Mouse (Mus musculus): ENCODE results near the gene Itprip.
A peak's percentile ranks its signal among the peaks of the same experiment; 100 is the strongest.

Itprip gene

DNA sequence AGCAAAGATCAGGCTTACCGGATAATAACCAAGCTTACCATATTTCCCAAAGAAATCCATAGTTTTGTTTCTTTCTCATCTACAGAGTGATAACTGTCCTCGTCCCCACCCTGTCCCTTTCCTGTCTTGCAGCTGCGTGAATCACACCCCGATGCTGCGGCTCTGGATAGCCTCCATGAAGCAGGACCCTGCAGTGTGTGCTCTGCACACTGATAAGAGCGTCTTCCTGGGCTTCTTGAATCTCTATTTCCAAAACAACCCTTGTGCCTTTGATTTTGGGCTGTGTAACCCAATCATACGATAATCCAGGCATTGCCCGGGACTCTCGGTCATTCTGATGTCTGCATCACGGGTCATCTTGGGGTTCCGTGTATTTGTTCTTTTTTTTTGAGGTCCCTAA, 33.2 kb downstream of the Itprip start:
- DNase-seq (ENCODE audit: low spot score in 2 of 2): no peak

DNA sequence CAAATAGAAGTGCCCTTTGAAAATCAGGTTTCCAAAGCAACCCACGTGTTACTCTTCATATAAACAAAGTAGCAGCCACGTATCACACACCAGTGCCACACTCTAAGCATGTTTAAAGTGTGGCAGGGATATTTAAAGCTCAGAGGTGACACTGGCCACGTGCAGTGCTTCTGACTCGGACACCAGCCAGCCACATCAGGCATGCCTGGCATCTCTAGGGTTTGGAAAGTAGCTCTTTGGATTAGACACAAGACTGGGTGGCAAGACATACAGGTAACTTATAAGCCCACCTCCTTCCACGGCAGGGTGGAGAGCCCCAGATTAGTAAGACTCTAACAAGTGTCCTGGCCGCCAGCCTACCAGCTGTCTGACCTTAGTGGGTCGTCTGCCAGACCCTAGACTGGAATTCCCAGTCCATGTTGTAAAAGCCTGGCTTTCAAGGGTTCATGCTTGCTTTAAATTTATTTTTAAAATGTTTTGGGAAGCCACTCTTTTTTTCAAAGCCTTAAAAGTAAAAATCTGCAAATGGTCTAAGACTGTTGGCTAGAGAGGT, 33.8 kb downstream of the Itprip start:
- DNase-seq (ENCODE audit: low spot score in 2 of 2): no peak

DNA sequence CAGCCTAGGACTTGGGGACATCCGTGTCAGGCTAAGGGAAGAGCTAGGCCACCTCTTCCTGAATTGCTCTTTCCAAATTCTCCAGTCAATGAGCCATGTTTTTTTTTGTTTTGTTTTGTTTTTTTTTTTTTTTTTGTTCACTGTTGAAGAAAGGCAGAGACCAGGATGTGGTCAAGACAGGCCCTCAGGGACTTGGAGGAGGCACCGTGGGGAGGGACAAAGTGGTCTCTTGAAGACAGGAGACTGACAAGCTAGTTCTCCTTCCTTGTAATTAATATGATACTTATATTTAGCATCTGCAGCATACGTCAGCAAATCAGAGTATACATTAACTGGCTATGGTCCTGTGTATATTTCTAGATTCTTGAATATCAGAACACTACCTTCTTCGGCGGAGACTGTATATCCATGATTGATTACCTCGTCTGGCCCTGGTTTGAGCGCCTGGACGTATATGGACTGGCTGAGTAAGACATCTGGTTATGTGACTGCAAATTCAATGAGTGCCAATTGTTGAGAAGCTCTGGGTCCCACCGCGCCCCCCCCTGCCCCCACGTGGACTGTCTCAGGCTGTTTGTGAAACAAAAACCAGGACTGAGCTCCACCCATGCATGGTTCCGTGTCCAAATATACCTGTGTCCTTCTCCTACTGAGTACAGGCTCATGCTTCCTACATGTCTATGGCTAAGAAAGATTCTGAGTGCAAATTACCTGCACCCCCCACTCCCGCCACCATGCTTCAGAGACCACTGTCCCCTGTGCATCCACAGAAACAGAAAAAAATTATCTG, 34.6 kb downstream of the Itprip start:
- DNase-seq (ENCODE audit: low spot score in 2 of 2): peak; percentile 20 to 35

DNA sequence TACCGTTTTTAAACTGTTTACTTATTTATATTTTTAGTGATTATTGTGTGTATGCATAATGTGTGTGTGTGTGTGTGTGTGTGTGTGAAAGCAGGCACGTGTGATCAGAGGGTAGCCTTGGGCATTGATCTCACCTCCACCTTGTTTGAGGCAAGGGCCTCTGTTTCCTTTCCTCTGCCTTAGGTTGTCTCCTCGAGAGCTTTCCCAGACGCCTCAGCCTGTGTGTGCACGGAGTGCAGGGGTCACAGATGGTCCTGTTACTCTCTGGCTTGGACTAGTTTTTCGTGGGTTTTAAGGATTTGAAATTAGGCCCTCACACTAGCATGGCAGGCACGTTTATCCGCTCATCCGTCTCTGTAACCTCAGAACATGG, 36.2 kb downstream of the Itprip start:
- DNase-seq (ENCODE audit: low spot score in 2 of 2): no peak

DNA sequence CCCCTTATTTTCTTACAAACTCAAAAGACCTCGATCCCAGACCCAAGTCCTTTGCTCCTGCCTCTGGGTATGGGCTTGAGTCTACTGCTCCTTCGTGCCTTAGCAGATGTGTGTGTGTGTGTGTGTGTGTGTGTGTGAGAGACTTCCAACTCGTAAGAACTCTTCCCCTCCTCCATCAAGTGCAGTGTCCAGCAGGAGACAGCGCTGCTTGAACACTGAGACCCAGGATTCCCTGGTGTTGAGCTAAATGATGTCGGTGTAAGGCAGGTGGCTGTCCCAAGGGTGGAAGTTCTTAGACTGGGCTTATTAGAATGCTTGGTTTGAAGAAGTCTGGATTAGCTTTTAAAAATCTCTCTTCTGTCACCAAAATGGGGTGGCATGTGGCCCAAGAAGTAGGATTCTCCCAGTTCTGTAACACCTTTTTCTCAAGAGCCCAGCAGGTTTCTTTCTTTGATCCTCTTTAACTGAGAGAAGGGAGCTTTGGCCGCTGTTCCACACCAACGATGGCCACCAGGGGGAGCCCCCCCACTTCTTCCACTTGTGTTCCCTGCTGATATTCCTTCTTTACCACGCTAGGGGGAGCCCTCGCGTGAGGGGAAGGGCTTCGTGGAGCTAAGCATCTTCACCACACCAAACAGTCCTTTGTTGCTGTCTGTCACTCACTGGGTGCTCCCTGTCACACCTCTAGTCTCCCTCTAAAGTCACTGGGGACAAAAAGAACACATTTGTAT, 36.8 kb downstream of the Itprip start:
- peak; percentile 71 to 82 for DNase-seq (ENCODE audit: low spot score in 2 of 2)

DNA sequence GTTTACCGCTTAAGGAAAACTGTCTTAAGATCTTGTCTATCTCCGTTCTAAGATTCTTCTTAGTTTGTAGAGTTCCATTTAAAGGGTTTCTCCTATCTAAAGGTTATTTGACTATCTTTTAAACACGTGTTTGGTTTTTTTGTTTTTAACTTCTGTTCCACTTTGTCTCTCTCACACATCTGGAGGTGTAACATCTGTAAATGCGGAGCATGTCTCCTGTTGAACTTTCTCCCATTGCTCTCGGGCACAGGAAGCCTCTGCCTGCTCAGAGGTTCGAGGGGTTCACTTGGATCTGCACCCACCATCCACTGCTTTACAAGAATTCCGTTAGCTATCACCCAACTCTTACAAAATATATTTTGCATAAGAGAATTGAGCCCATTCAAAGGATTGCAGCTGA, 37.6 kb downstream of the Itprip start:
- DNase-seq (ENCODE audit: low spot score in 2 of 2): no peak

DNA sequence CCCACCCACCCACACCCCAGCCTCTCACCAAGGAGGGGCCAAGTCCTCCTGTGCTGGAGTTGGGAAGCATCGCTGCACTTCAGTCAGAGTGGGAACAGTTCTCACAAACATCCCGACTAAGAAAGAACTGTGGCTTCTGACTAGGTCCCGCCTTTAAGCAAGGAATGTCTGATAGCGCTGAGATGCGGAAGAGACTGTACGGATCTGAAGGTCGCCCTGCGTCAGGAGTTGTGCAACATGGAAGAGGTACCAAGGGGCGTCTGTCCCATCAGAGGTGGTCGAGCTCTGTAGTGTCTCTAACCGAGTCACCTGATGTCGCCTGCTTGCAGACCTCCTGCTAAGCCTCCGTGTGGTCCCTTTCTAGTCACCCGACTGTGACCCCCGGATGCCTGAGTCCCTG, 42.8 kb downstream of the Itprip start:
- DNase-seq (ENCODE audit: low spot score in 2 of 2): no peak

DNA sequence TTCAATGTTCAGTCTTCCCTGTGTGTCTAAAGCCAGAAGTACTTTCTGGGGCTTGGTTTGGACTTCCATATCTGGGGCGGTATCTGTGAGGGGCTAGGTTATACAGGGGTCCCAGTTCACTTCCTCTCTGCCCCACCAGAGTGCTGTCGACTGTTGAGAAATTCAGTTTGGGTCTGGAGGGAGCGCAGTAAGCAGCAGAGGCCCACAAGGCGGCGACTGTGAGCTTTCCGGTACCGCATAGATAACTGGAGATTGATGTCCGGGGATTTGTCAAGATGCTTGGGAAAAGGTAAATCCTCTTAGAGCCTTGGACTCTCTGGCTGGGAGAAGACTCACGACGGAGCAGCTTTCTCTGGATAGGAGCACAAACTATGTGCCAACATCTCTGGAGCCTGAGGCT, 47.6 kb downstream of the Itprip start:
- DNase-seq (ENCODE audit: low spot score in 2 of 2): no peak

DNA sequence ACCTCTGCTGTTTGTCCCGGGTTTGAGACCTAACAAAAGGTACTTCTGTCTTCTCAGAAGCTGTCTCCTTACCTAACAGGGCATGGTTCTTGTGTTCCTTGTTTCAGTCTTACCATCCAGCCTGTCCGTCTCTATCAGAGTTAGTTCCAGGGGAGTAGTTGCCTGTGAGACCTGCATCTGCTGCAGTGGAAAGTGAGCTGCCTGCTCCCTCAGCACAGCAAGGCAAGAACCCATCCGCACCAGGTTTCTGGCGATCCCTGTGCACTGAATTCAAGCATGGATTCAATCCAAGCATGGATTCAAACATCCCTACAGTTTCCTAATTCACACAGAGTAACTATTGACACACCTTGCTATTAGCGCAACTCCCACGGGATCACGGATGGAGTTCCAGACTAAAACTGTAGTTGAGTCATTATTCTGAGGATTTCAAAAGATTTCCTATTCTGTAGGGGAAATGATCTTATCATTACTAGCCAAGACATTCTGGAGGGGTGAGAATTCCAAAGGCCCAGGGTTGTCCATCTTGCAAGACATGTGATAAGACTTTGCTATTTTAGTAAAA, 48.9 kb downstream of the Itprip start:
- no peak for DNase-seq (ENCODE audit: low spot score in 2 of 2)

DNA sequence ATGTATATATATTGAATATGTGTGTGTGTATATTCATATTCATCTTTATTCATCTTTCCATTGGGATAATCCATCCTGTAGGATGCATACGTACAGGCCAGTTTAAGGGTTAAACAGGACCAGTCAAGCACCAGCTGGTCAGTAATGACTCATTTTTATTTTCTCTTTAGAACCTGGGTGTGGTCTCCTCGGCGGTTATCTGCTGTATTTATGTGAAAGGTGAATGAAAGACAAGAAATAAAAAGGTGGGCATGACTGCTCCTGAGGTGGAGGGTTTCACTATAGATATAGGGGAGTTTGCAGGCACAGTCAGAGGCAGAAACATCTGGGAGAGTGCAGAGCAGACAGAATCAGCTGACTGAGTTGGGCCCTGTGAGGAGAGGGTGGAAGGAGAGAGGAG, 49.6 kb downstream of the Itprip start:
- DNase-seq (ENCODE audit: low spot score in 2 of 2): no peak

DNA sequence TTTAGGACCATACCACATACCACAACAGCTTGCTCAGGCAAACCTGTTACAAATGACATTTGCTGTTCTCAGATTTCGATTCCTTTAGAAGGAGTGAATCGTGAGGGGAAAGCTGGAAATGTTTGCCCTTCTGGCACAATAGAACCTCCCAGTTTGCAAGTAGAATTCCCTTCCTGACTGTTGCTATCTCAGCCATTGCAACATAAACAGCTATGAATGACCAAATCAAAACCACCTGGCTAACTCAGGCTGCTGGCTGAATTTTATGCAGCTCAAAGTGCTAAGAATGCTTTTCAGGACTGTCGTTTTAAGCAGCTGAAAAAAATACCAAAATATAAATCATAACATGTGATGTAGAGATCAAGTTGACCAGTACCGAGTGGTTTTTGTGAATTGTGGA, 50.1 kb downstream of the Itprip start:
- DNase-seq (ENCODE audit: low spot score in 2 of 2): no peak

DNA sequence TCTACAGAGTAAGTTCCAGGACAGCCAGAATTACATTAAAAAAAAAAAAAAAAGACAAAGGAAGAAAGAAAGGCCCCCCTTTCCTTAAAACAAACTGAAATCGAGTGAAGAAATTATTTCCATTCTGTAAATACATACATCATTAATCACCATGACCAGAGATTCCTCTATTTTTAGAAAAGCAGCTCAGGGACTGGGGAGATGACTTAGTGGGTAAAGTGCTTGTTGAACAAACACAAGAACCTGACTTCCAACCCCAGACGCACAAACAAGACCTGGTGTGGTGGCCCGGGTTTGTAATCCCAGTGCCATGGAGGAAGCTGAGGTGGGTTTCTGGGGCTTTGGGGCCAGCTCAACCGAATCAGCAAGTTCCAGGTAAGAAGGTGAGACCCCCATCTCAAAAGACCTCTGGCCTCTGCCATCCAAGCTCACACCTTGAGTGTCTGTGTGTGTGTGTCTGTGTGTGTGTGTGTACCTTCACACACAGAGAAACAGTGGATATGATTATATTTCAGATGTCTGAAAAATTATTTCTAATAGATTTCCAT, 51.4 kb downstream of the Itprip start:
- no peak for DNase-seq (ENCODE audit: low spot score in 2 of 2)

DNA sequence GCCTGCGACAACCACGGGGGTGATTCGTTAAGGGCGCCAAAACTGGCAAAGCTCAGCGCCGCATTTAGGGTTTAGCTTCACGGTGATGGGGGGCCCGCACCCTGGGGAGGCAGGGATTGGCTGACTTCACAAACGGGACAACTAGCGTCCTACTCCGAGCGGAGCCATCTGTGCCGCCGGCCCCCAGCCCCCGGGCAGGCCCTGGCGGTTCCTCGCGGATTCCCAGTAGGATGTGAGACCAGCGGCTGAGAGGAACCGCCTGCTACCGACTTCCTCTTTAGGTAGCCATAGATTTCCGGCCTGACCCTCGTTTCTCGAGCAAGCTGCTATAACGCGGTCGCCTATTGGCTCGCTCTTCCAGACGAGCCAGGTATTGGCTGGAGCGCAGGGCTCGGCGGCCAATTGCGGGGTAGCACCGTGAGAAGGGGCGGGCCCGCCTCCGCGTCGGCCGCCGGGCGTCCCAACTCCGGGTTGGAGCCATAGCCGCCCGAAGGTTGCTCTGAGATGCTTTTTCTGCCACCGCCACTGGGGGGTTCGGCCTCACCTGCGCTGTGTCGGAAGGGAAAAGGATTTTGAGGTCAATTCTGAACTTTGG, 53.6 kb downstream of the Itprip start, which contains the start of gene Gsto2:
TSS of gene Gsto2 (plus strand) at position 182 of the 595 bp plus-strand sequence.
- DNase-seq (ENCODE audit: low spot score in 2 of 2): peak; percentile 95 to 96

DNA sequence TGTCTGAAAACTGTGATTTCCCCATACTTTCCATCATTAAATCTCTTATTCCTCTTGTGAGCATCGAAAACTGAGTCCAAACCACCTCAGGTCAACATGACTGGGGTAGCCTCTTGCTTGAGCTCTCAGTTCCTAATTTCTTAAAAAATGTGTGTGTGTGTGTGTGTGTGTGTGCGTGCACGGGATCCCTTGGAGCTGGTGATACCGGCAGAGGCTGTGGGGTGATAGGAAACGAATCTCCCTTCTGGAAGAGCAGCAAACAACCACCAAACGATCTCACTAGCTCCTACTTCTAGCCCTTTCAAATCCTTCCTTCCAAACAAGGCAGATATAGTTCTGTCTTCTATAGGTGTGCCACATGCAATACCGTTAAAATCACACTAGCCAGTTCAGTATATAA, 54.4 kb downstream of the Itprip start:
- no peak for DNase-seq (ENCODE audit: low spot score in 2 of 2)

DNA sequence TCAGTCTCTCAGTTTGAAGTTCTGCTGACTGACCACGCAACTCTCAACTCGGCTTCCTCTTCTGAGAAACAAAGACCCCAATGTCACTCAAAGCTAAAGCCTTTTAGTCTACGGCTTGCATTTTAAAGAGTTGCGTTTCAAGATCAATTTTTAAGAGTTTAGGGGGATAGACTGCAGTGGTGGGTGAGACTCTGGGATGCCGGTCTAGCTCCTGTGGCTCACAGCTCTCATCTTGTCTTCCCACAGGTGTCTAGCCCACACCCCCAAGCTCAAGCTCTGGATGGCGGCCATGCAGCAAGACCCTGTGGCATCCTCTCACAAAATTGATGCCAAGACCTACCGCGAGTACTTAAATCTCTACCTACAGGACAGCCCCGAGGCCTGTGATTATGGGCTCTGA, 55.0 kb downstream of the Itprip start:
- no peak for DNase-seq (ENCODE audit: low spot score in 2 of 2)

DNA sequence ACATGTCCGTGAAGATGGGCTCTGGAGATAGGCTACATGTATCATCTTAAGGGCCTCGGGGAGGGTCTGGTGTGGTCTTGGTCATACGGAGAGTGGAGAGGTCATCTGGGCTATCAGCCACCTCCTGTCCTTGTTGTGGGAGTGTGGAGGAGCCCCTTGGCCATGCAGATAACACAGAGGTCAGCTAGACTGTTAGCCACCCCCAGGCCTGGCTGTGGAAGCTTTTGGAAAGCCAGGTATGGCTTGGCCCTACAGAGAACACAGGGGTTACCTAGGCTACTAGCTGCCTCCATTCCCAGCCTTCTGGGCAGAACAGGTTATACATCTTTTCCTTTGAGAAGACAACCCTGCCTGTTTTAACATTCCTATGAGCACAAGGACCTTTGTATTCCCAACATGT, 56.5 kb downstream of the Itprip start:
- no peak for DNase-seq (ENCODE audit: low spot score in 2 of 2)

DNA sequence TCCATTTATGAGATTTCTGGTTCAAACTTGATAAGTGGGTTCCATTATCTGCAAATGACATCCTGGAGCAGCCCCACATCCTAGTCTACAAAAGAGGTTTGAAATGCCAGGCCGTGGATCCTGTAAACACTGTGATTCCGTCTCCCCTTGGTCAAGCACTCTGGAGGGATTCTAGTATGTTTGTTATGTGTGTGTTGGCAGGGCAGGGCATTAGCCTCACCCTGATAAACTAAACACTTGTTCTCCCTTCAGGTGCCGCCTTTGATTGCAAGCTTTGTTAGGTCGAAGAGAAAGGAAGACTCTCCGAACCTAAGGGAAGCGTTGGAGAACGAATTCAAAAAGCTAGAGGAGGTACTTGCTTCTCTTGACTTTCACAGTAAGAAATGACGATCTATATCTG, 59.9 kb downstream of the Itprip start:
- DNase-seq (ENCODE audit: low spot score in 2 of 2): no peak

DNA sequence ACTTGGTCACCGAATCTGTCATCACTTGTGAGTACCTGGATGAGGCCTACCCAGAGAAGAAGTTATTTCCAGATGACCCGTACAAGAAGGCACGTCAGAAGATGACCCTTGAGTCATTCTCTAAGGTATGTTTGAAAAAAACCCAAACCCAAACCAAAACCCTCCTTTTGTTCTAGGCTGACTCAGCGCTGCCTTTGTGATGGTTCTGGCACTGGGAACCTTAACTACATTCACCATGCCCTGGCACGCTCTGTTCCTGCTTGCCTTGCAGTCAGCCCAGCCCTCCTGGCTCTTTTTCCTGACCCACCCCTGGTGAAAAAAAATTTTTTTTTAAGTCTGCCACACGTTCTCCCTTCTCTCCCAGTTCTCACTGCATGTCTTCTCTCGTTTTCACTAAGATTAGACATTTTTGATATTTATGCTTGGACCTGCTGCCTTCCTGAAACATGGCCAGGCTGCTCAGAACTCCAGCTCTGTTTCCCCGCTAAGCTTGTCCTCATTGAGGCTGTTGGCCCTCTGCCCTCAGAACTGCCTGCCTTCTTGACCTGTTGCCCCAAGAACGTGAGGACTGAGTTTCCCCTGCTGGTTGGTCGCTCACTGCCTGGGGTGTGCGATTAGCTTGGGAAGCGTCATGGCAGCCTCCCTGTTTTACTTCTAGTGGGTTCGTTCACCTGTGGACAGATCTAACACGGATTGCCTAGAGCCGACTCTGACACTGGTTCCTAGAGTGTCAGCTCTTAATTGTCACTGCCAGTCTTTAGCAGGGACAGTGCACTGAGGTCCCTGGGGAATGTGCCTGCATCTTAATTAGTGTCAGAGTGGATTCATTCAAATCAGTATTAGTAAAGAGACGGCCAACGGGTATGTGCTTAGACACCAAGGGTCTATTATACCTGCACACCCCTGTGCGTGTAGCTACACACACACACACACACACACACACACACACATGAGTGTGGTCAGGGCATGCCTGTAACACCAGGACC, 60.8 kb downstream of the Itprip start:
- DNase-seq (ENCODE audit: low spot score in 2 of 2): no peak

DNA sequence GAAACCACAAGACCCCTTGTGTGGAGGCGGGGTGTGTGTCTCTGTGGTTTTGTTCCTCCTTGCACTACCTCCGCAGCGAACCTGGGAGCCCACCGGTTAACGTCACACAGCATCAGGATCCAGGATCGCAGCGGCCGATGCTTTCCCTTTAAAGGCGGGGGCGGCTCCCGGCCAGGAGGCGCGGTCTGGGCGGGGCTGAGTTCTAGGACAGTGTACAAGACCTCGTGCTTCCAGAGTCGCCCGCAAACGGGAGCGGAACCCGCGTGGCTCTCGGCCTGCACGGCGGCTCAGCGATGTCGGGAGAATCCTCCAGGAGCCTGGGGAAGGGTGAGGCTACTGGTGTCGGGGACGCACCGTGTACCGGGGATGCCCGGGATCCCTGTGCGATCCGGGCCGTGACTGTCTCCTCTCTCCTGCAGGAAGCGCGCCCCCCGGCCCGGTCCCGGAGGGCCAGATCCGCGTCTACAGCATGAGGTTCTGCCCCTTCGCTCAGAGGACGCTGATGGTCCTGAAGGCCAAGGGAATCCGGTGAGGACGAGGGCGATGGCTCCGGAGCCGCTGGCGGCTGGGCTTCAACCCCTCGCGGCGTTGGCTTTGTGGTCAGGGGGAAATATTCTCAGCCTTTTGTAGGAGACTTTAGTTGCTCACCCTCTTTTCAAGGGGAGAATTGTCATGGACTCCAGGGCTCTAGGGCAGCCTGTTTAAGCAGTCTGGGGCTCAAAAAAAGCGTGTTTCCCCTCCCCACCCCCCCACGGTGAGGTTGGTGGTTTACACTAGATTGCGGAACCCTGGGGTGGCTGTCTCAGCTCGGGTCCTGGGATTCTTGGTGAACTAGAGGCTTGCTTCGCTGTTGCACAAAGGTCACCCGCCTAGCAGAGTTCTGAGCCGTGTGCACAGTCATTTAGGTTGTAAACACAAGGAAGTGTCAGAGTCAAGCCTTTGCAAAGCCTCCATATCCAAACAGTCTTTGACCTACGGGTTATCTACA, 64.0 kb downstream of the Itprip start, which contains the start of gene Gsto1:
TSS of gene Gsto1 (plus strand) at position 175 of the 988 bp plus-strand sequence.
- DNase-seq (ENCODE audit: low spot score in 2 of 2): peak; percentile 66 to 74

All from spleen, postnatal 36 days (tissue).